Mouse (Mus musculus) brain, embryonic 18.5 days (tissue): ENCODE measurements at regions not wholly inside any gene's neighbourhood (a gene's known extent, or its start where the extent isn't known, plus 50 kb on each side); places are given as distances from the start of the nearest gene placed in this dataset.

ENCODE experiments used
- DNase-seq: peaks from one replicate; pipeline ENCODE4 v3.0.0-alpha.2; 2012; ENCODE audit warnings: low read depth, low spot score

GRCm38 (mm10) chr9:34280311-34281208 is 205.1 kb upstream of the Kirrel3 start:
- DNase-seq: no peak

- no peak for DNase-seq
These were observed 162.1 kb upstream of the Kirrel3 start for GRCm38 (mm10) chr9:34323571-34323970.

GRCm38 (mm10) chr9:34328723-34329122 is 157.0 kb upstream of the Kirrel3 start:
- no peak for DNase-seq

GRCm38 (mm10) chr9:34334112-34334511 is 151.6 kb upstream of the Kirrel3 start:
- no peak for DNase-seq

- DNase-seq: no peak
These were observed 150.9 kb upstream of the Kirrel3 start for GRCm38 (mm10) chr9:34334555-34335468.

GRCm38 (mm10) chr9:34348442-34348841 is 137.3 kb upstream of the Kirrel3 start:
- DNase-seq: no peak

GRCm38 (mm10) chr9:34349997-34350396 is 135.7 kb upstream of the Kirrel3 start:
- DNase-seq: no peak

- DNase-seq: no peak
These were observed 131.9 kb upstream of the Kirrel3 start for GRCm38 (mm10) chr9:34353744-34354143.

- no peak for DNase-seq
These were observed 130.9 kb upstream of the Kirrel3 start for GRCm38 (mm10) chr9:34354723-34355316.

- no peak for DNase-seq
These were observed 114.9 kb upstream of the Kirrel3 start for GRCm38 (mm10) chr9:34370686-34371398.

- DNase-seq: no peak
These were observed 110.5 kb upstream of the Kirrel3 start for GRCm38 (mm10) chr9:34375187-34375586.

- DNase-seq: no peak
These were observed 105.7 kb upstream of the Kirrel3 start for GRCm38 (mm10) chr9:34380008-34380407.

GRCm38 (mm10) chr9:34381601-34382000 is 104.1 kb upstream of the Kirrel3 start:
- no peak for DNase-seq

- DNase-seq: no peak
These were observed 103.5 kb upstream of the Kirrel3 start for GRCm38 (mm10) chr9:34382208-34382607.

GRCm38 (mm10) chr9:34386071-34386470 is 99.6 kb upstream of the Kirrel3 start:
- DNase-seq: no peak

- no peak for DNase-seq
These were observed 92.7 kb upstream of the Kirrel3 start for GRCm38 (mm10) chr9:34393042-34393441.

GRCm38 (mm10) chr9:34395839-34396804 is 89.6 kb upstream of the Kirrel3 start:
- no peak for DNase-seq

GRCm38 (mm10) chr9:34411699-34412098 is 74.0 kb upstream of the Kirrel3 start:
- DNase-seq: peak; percentile 60

- no peak for DNase-seq
These were observed 69.5 kb upstream of the Kirrel3 start for GRCm38 (mm10) chr9:34416153-34416552.

- no peak for DNase-seq
These were observed 67.6 kb upstream of the Kirrel3 start for GRCm38 (mm10) chr9:34418100-34418499.
